Mouse (Mus musculus): Measurements from ENCODE around the gene Nenf. TPM values are rescaled to one million over a fixed set of nuclear protein-coding genes. Genes with fewer than 3 reads are reported as not detected.

Gene Nenf
- total RNA-seq, 1 experiment from 2014 or later = 7.4 TPM

GRCm38 (mm10) chr1:191326233-191326882 is 8.4 kb upstream of the Nenf start:
- ATAC-seq (replicated peaks in 1 of 2; ENCODE audit: insufficient read depth in 1 of 2, low FRiP score in 2 of 2, low TSS enrichment in 1 of 2, low read depth in 1 of 2, poor library complexity in 2 of 2, severe bottlenecking in 2 of 2) = peak in 1 of 2 experiments; percentile 52; a peak in 3 of 4 replicates

GRCm38 (mm10) chr1:191325726-191326232 is 7.8 kb upstream of the Nenf start, which contains the start of gene Tmem206:
Gene Tmem206 (plus strand): TSS chr1:191325912.
- peak; percentile 91 to 94 for ATAC-seq (replicated peaks in 1 of 2; ENCODE audit: insufficient read depth in 1 of 2, low FRiP score in 2 of 2, low TSS enrichment in 1 of 2, low read depth in 1 of 2, poor library complexity in 2 of 2, severe bottlenecking in 2 of 2)

GRCm38 (mm10) chr1:191324733-191325590 is 7.0 kb upstream of the Nenf start:
- ATAC-seq (replicated peaks in 1 of 2; ENCODE audit: insufficient read depth in 1 of 2, low FRiP score in 2 of 2, low TSS enrichment in 1 of 2, low read depth in 1 of 2, poor library complexity in 2 of 2, severe bottlenecking in 2 of 2) = no peak

- no peak for ATAC-seq (replicated peaks in 1 of 2; ENCODE audit: insufficient read depth in 1 of 2, low FRiP score in 2 of 2, low TSS enrichment in 1 of 2, low read depth in 1 of 2, poor library complexity in 2 of 2, severe bottlenecking in 2 of 2)
Measured at GRCm38 (mm10) chr1:191323381-191323780, 5.4 kb upstream of the Nenf start.

- ATAC-seq (replicated peaks in 1 of 2; ENCODE audit: insufficient read depth in 1 of 2, low FRiP score in 2 of 2, low TSS enrichment in 1 of 2, low read depth in 1 of 2, poor library complexity in 2 of 2, severe bottlenecking in 2 of 2) = no peak
Measured at GRCm38 (mm10) chr1:191318686-191319085, 692 bp upstream of the Nenf start.

GRCm38 (mm10) chr1:191316818-191317217 is 1.2 kb downstream of the Nenf start:
- no peak for ATAC-seq (replicated peaks in 1 of 2; ENCODE audit: insufficient read depth in 1 of 2, low FRiP score in 2 of 2, low TSS enrichment in 1 of 2, low read depth in 1 of 2, poor library complexity in 2 of 2, severe bottlenecking in 2 of 2)

- no peak for ATAC-seq (replicated peaks in 1 of 2; ENCODE audit: insufficient read depth in 1 of 2, low FRiP score in 2 of 2, low TSS enrichment in 1 of 2, low read depth in 1 of 2, poor library complexity in 2 of 2, severe bottlenecking in 2 of 2)
Measured at GRCm38 (mm10) chr1:191313926-191314325, 4.1 kb downstream of the Nenf start.

- ATAC-seq (replicated peaks in 1 of 2; ENCODE audit: insufficient read depth in 1 of 2, low FRiP score in 2 of 2, low TSS enrichment in 1 of 2, low read depth in 1 of 2, poor library complexity in 2 of 2, severe bottlenecking in 2 of 2) = 0 out of 4 replicates have a peak, but pooled peaks of 1 of the 2 experiments have one; percentile 2
Measured at GRCm38 (mm10) chr1:191313158-191313557, 4.8 kb downstream of the Nenf start.

GRCm38 (mm10) chr1:191312513-191312941 is 5.5 kb downstream of the Nenf start:
- ATAC-seq (replicated peaks in 1 of 2; ENCODE audit: insufficient read depth in 1 of 2, low FRiP score in 2 of 2, low TSS enrichment in 1 of 2, low read depth in 1 of 2, poor library complexity in 2 of 2, severe bottlenecking in 2 of 2) = peak; percentile 96 to 99

- no peak for ATAC-seq (replicated peaks in 1 of 2; ENCODE audit: insufficient read depth in 1 of 2, low FRiP score in 2 of 2, low TSS enrichment in 1 of 2, low read depth in 1 of 2, poor library complexity in 2 of 2, severe bottlenecking in 2 of 2)
Measured at GRCm38 (mm10) chr1:191311296-191311898, 6.6 kb downstream of the Nenf start.

GRCm38 (mm10) chr1:191307766-191308455 is 10.1 kb downstream of the Nenf start:
- ATAC-seq (replicated peaks in 1 of 2; ENCODE audit: insufficient read depth in 1 of 2, low FRiP score in 2 of 2, low TSS enrichment in 1 of 2, low read depth in 1 of 2, poor library complexity in 2 of 2, severe bottlenecking in 2 of 2) = no peak

GRCm38 (mm10) chr1:191306316-191306715 is 11.7 kb downstream of the Nenf start:
- ATAC-seq (replicated peaks in 1 of 2; ENCODE audit: insufficient read depth in 1 of 2, low FRiP score in 2 of 2, low TSS enrichment in 1 of 2, low read depth in 1 of 2, poor library complexity in 2 of 2, severe bottlenecking in 2 of 2) = no peak

- ATAC-seq (replicated peaks in 1 of 2; ENCODE audit: insufficient read depth in 1 of 2, low FRiP score in 2 of 2, low TSS enrichment in 1 of 2, low read depth in 1 of 2, poor library complexity in 2 of 2, severe bottlenecking in 2 of 2) = peak; percentile 56 to 76
Measured at GRCm38 (mm10) chr1:191305610-191306009, 12.4 kb downstream of the Nenf start.

GRCm38 (mm10) chr1:191304216-191304615 is 13.8 kb downstream of the Nenf start:
- ATAC-seq (replicated peaks in 1 of 2; ENCODE audit: insufficient read depth in 1 of 2, low FRiP score in 2 of 2, low TSS enrichment in 1 of 2, low read depth in 1 of 2, poor library complexity in 2 of 2, severe bottlenecking in 2 of 2) = no peak

- no peak for ATAC-seq (replicated peaks in 1 of 2; ENCODE audit: insufficient read depth in 1 of 2, low FRiP score in 2 of 2, low TSS enrichment in 1 of 2, low read depth in 1 of 2, poor library complexity in 2 of 2, severe bottlenecking in 2 of 2)
Measured at GRCm38 (mm10) chr1:191303736-191304135, 14.3 kb downstream of the Nenf start.

GRCm38 (mm10) chr1:191301903-191302302 is 16.1 kb downstream of the Nenf start:
- ATAC-seq (replicated peaks in 1 of 2; ENCODE audit: insufficient read depth in 1 of 2, low FRiP score in 2 of 2, low TSS enrichment in 1 of 2, low read depth in 1 of 2, poor library complexity in 2 of 2, severe bottlenecking in 2 of 2) = no peak

GRCm38 (mm10) chr1:191299215-191299942 is 18.6 kb downstream of the Nenf start:
- no peak; a peak in 1 of 4 replicates for ATAC-seq (replicated peaks in 1 of 2; ENCODE audit: insufficient read depth in 1 of 2, low FRiP score in 2 of 2, low TSS enrichment in 1 of 2, low read depth in 1 of 2, poor library complexity in 2 of 2, severe bottlenecking in 2 of 2)
